Mouse (Mus musculus): ENCODE measurements around the gene Trim2. TPM values are rescaled to one million over a fixed set of nuclear protein-coding genes. Genes with fewer than 3 reads are reported as not detected.

The Trim2 gene
- polyA plus RNA-seq, 1 experiment from 2014 or later: 25.5 TPM

DNA sequence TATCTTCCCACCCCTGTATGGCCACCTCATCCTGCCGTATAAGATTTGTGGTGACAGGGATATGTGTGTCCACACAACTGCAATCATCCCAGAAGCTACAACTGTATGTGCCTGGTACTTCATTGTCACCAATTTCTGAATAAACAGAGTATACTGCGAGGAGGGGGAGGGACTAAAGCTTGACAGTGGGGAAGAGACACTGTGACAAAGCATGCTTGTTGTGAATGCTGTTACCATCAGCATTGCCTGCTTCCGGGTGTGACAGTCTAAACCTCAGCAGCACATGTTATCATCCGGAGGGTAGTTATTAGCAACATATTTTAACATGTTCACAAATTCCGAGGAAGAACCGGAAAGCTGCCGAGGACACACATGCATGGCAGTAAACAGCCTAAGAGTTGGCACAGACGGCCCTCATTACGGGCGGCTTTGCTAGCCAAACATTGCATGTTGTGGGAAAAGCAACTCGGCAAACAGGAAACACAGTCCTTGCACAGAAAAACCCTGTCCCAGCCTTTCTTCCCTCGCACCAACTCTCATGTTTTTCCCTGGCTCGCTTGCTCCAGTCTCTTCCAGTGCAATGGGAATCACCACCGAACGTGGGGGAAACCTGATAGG, 90.8 kb downstream of the Trim2 start:
- no peak for ATAC-seq (ENCODE audit: insufficient number of reproducible peaks, insufficient read depth, low FRiP score, low TSS enrichment, low read depth)

DNA sequence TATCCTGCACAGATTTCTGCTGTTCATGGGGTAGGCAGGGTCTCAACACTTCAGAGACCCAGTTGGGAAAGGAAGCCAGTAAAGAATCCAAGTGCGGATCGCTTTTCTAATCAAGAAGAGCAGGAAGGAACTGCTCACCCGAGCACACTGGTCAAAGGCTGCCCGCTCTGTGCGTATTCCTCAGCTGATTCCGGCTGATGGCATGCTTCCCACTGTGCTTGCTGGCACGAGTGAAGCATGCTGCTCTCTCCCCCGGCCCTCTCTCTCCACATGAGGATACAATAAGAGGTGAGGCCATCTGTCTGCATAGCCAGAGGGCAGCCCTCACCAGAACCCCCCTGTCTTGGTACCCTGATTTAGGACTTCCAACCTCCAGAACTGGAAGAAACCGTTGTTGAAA, 91.4 kb downstream of the Trim2 start:
- WGBS: 58% methylated on average over 9 of the region's 9 CpGs
- H3K4me3 ChIP-seq: no peak overlapping the region
- H3K36me3 ChIP-seq: no peaks in the 10 kb centered on the region

More for the DNA sequence above, 90.8 kb downstream of the Trim2 start:
- peak overlapping the region; percentile 37 for H3K4me2 ChIP-seq
- H3K9ac ChIP-seq: no peak overlapping the region
- H3K4me1 ChIP-seq: peaks cover 63% of the 10 kb centered on the region
- no peaks in the 10 kb centered on the region for H3K36me3 ChIP-seq
- 46% methylated on average over 15 of the region's 15 CpGs for WGBS
- no peak overlapping the region for H3K4me3 ChIP-seq
- peak overlapping the region; percentile 18; the same call in 1 of the 2 replicates for H3K27ac ChIP-seq
- no peaks in the 10 kb centered on the region for H3K9me3 ChIP-seq
- H3K27me3 ChIP-seq: no peaks in the 10 kb centered on the region

DNA sequence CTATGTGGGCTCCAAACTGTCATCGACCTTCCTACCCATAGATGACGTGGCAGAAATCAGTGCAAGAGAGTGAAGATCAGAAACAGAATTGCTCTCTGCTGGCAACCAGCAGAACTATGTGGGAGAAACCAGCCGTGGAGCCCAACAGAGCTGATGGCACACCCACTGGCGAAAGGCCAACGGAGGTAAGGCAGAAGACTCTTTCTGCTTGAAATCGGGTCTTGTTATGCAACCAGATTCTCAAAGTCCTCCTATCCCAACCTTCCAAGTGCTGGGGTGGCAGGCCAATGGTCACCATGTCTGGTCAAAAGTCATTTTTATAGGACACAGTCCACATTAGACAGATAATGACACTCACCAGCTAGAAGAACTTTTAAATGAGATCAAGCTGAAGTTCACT, 92.2 kb downstream of the Trim2 start:
- Histone ChIP-seq H3K4me1 (peaks cover 58% of the 10 kb centered on the region), H3K9me3 (no peaks in the 10 kb centered on the region), H3K27me3 (no peaks in the 10 kb centered on the region), H3K27ac (no peak overlapping the region), H3K4me2 (no peak overlapping the region), H3K9ac (no peak overlapping the region), H3K4me3 (no peak overlapping the region), H3K36me3 (peaks cover 7% of the 10 kb centered on the region; the same call in 1 of the 2 replicates)
- 73% methylated on average over 6 of the region's 6 CpGs for WGBS
- ATAC-seq (ENCODE audit: insufficient number of reproducible peaks, insufficient read depth, low FRiP score, low TSS enrichment, low read depth): no peak

More for the DNA sequence above, 91.4 kb downstream of the Trim2 start:
- ATAC-seq (ENCODE audit: insufficient number of reproducible peaks, insufficient read depth, low FRiP score, low TSS enrichment, low read depth): no peak
- Histone ChIP-seq H3K4me2 (no peak overlapping the region), H3K9me3 (no peaks in the 10 kb centered on the region), H3K27me3 (no peaks in the 10 kb centered on the region), H3K27ac (peak overlapping the region; percentile 18; the same call in 1 of the 2 replicates), H3K4me1 (peaks cover 58% of the 10 kb centered on the region), H3K9ac (no peak overlapping the region)

DNA sequence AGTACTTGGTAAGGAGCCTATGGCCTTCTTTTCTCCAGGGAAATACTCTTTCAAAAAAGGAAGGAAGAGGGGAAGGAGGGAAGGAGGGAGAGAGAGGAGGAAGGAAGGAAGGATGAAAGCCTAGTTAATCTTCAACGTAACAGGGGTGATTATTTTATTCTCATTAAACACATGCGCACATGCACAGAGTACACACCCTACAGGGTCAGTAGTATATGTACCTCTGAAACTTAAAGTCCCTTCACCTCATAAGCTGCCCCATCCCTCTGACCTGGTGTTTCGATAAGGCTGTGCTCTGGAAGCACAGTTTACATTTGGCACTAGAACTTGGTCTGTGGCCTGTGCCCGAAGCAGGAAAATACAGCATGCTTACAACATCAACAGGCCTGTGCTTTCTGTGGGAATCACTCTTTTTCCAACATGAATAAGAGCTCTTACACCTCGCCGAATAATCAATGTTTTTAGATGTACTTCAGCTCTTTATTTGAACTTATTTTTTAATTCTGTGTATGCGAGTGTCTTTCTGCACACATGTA, 95.3 kb downstream of the Trim2 start:
- peaks cover 35% of the 10 kb centered on the region for H3K4me1 ChIP-seq
- WGBS: 87% methylated on average over 7 of the region's 7 CpGs
- H3K4me3 ChIP-seq: no peak overlapping the region
- ATAC-seq (ENCODE audit: insufficient number of reproducible peaks, insufficient read depth, low FRiP score, low TSS enrichment, low read depth): no peak
- H3K9me3 ChIP-seq: no peaks in the 10 kb centered on the region
- H3K27me3 ChIP-seq: no peaks in the 10 kb centered on the region
- H3K9ac ChIP-seq: no peak overlapping the region
- no peak overlapping the region for H3K4me2 ChIP-seq
- H3K27ac ChIP-seq: no peak overlapping the region
- H3K36me3 ChIP-seq: peaks cover 23% of the 10 kb centered on the region

DNA sequence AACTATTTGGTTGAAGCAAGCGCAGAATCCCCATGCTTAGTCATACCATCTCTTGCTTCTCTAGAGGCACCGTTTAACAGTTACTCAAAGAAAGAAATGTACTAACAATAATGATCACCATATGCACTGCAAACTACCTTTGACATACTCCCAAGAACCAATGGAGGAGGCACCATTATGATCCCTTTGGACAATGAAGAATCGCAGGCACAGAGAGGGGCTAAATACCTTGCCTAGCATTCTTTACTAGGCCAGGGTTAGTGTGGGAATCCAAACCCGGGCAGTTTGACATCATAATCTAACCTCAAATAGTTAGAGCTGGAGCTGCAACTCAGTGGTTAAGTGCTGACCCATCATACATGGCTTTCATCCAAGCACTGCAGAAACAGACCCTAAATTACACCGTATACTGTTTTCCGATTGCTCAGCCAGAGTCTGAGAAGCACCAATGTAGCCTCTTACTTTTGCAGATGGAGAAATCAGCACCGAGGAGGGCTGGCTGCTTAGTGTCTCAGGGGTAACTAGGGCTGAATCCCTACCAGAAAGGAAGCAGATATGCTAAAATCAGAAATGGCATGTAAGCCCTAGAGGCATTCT, 97.7 kb downstream of the Trim2 start:
- no peak overlapping the region for H3K9ac ChIP-seq
- ATAC-seq (ENCODE audit: insufficient number of reproducible peaks, insufficient read depth, low FRiP score, low TSS enrichment, low read depth): no peak
- peak overlapping the region; percentile 18; the same call in 1 of the 2 replicates for H3K27ac ChIP-seq
- no peaks in the 10 kb centered on the region for H3K27me3 ChIP-seq
- H3K4me1 ChIP-seq: peaks cover 13% of the 10 kb centered on the region; the same call in 1 of the 2 replicates
- no peaks in the 10 kb centered on the region for H3K9me3 ChIP-seq
- 70% methylated on average over 7 of the region's 7 CpGs for WGBS
- H3K36me3 ChIP-seq: peaks cover 23% of the 10 kb centered on the region
- H3K4me2 ChIP-seq: no peak overlapping the region
- no peak overlapping the region for H3K4me3 ChIP-seq

DNA sequence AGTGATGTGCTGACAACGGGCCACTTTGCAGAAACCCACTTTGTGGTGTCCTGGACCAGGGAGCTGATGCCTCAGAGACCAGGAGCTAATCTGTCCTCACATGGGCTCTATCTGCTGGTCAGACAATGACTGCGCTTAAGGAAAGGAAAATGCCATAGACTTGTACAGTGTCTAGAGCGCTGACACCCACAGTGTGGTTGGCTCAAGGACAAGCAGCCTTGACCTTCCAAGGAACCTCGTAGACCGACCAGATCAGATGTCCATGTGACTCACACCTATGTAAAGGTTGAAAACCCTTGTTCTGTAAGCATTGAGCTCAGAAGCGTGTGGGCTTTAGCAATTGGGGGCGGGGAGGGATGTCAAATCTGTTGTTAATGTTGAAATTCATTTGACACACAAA, 98.2 kb downstream of the Trim2 start:
- Histone ChIP-seq H3K9me3 (no peaks in the 10 kb centered on the region), H3K4me1 (0 out of 2 replicates have a peak, but pooled peaks cover 13% of the 10 kb centered on the region), H3K4me3 (no peak overlapping the region), H3K27ac (no peak overlapping the region), H3K9ac (no peak overlapping the region), H3K27me3 (no peaks in the 10 kb centered on the region), H3K36me3 (peaks cover 23% of the 10 kb centered on the region), H3K4me2 (no peak overlapping the region)
- ATAC-seq (ENCODE audit: insufficient number of reproducible peaks, insufficient read depth, low FRiP score, low TSS enrichment, low read depth): no peak
- WGBS: 96% methylated on average over 7 of the region's 7 CpGs

DNA sequence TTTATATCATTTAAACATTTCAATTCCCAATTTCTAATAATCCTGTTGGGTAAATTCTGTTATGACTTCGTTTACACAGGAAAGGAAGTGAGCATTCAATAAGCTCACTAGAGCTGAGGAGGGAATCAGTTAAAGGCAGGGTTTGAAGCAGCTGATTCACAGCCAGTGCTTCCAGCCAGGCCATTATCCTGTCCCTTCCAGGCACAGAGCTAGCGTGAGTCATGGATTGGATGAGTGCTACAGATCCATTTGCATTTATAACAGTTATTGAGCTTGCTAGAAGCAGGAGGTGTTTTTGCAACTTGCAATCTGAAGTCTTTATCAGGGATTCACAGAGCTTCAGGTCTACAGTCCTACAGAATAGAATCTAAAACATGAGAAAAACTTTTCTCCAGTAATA, 99.3 kb downstream of the Trim2 start:
- H3K27me3 ChIP-seq: no peaks in the 10 kb centered on the region
- 0 out of 2 replicates have a peak, but pooled peaks cover 13% of the 10 kb centered on the region for H3K4me1 ChIP-seq
- H3K4me2 ChIP-seq: no peak overlapping the region
- no peak for ATAC-seq (ENCODE audit: insufficient number of reproducible peaks, insufficient read depth, low FRiP score, low TSS enrichment, low read depth)
- no peak overlapping the region for H3K9ac ChIP-seq
- H3K27ac ChIP-seq: no peak overlapping the region
- 59% methylated on average over 2 of the region's 2 CpGs for WGBS
- no peak overlapping the region for H3K4me3 ChIP-seq
- H3K9me3 ChIP-seq: no peaks in the 10 kb centered on the region
- H3K36me3 ChIP-seq: peaks cover 23% of the 10 kb centered on the region

DNA sequence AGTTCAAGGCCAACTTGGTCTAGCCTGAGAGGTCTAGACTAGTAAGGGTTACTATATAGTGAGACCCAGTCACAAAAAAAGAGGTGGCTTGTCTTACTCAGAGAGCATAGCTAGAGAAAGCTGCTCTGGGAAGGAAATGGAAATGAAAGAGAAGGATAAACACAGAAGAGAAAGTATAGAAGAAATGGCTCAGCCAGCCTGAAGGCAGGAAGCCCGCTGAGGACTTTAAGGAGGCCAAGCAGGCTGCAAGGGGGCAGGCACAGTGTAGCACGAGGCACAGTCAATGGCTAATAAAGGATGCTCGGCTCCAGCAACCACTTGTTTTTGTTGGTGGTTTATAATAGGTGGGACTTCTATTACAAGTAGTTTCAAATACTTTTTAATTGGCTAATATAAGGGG, 100.6 kb downstream of the Trim2 start:
- no peak overlapping the region for H3K9ac ChIP-seq
- no peak for ATAC-seq (ENCODE audit: insufficient number of reproducible peaks, insufficient read depth, low FRiP score, low TSS enrichment, low read depth)
- no peaks in the 10 kb centered on the region for H3K9me3 ChIP-seq
- 0 out of 2 replicates have a peak, but pooled peaks cover 13% of the 10 kb centered on the region for H3K4me1 ChIP-seq
- no peak overlapping the region for H3K27ac ChIP-seq
- 80% methylated on average over 3 of the region's 3 CpGs for WGBS
- H3K4me3 ChIP-seq: no peak overlapping the region
- H3K27me3 ChIP-seq: no peaks in the 10 kb centered on the region
- peaks cover 29% of the 10 kb centered on the region for H3K36me3 ChIP-seq
- H3K4me2 ChIP-seq: no peak overlapping the region

DNA sequence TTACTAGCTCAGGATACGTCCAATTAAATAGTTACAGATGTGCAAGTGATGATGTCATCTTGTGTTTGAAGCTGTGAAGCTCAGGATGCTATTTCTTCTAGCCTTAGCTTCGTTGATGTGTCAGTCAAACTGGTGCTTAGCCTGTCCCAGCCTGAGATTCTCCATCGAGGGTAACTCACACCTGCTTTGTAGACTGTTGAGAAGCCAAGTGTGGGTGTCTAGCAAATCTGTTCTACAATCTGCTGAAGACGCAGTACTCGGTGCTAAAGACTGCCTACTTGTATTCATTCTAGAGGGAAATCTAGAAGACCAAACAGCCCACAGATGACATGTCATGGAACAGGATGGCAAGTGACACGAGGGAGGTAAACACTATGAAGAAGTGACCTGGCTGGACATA, 101.0 kb downstream of the Trim2 start:
- no peak for ATAC-seq (ENCODE audit: insufficient number of reproducible peaks, insufficient read depth, low FRiP score, low TSS enrichment, low read depth)
- Histone ChIP-seq H3K36me3 (peaks cover 29% of the 10 kb centered on the region), H3K27me3 (no peaks in the 10 kb centered on the region), H3K9me3 (no peaks in the 10 kb centered on the region), H3K9ac (no peak overlapping the region), H3K27ac (no peak overlapping the region), H3K4me1 (peaks cover 14% of the 10 kb centered on the region; the same call in 1 of the 2 replicates), H3K4me3 (no peak overlapping the region), H3K4me2 (no peak overlapping the region)
- WGBS: 78% methylated on average over 6 of the region's 6 CpGs

DNA sequence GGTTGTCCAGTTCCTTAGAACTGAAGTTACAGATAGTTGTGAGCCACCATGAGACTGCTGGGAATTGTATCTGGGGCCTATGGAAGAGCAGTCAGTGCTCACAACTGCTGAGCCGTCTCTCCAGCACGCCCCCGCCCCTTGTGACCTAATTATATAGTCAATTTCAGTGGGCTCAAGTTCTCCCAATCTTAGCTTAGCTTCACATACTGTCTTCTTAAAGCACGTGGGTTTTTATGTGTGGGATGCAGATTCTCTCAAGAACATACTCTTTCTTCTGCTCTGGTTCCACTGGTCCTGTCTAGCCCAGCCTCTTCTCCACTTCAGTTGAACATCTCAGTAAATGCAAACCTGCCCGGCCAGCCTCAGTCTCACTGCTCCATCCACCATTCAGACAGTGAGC, 102.0 kb downstream of the Trim2 start:
- H3K27ac ChIP-seq: no peak overlapping the region
- no peaks in the 10 kb centered on the region for H3K9me3 ChIP-seq
- H3K4me1 ChIP-seq: peaks cover 11% of the 10 kb centered on the region; the same call in 1 of the 2 replicates
- ATAC-seq (ENCODE audit: insufficient number of reproducible peaks, insufficient read depth, low FRiP score, low TSS enrichment, low read depth): no peak
- H3K9ac ChIP-seq: no peak overlapping the region
- no peaks in the 10 kb centered on the region for H3K27me3 ChIP-seq
- 64% methylated on average over 5 of the region's 5 CpGs for WGBS
- H3K4me3 ChIP-seq: no peak overlapping the region
- no peak overlapping the region for H3K4me2 ChIP-seq
- H3K36me3 ChIP-seq: peaks cover 24% of the 10 kb centered on the region

DNA sequence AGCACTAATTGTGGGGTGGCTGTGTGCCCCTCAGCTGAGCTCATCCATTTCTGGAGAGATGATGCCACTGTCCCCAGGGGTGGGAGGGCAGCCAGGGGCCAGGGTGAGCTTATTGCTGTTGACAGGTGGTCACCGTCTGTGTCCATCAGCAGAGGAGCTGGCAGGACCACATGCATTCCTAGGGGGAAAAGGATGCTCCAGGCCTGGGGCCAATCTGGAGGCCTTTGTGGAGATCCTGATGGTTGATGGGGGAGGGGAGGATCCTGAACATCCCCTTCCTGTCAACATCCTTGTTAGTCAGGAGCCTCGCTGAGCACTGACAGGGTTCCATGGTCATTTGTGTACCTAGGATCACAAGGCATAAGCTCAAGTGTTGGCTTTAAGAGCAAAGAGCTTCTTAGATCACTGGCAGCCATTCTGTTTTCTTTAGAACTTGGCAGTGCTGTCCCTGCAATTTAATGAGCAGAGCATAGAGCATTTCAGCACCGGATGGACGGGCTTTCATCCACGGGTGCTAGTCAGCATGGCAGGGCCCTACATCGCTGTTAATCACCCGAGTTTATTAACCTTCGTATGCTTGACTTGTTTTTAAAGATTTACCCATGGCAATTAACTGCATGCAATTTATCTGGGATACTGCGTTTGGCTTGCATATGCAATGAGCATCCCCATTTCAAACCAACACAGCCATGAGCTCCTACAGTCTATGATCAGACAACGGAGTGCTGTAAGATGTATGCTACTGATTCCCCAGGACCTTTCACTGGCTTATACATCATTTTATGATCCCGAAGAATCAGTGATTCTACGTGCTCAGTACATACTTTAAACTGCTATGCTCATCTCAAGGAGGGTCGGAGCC, 105.9 kb downstream of the Trim2 start:
- Histone ChIP-seq H3K27me3 (no peaks in the 10 kb centered on the region), H3K36me3 (peaks cover 10% of the 10 kb centered on the region; the same call in 1 of the 2 replicates), H3K4me1 (peaks cover 4% of the 10 kb centered on the region; the same call in 1 of the 2 replicates), H3K4me3 (no peak overlapping the region), H3K9ac (no peak overlapping the region), H3K27ac (no peak overlapping the region), H3K4me2 (no peak overlapping the region), H3K9me3 (no peaks in the 10 kb centered on the region)
- no peak for ATAC-seq (ENCODE audit: insufficient number of reproducible peaks, insufficient read depth, low FRiP score, low TSS enrichment, low read depth)
- WGBS: 75% methylated on average over 13 of the region's 13 CpGs

All from embryonic facial prominence, embryonic 13.5 days (tissue).